Mouse (Mus musculus): ENCODE measurements around the gene Pdxdc1.

GRCm38 (mm10) chr16:13940847-13941395 lies 38.0 kb upstream of the Pdxdc1 start:
- TF ChIP-seq GATA1 (IDR thresholded peaks at IDR 0.05; ENCODE audit: borderline replicate concordance, low read length) (no peak), CTCF (IDR thresholded peaks at IDR 0.05; ENCODE audit: low read depth, low read length) (no peak), GATA2 (IDR thresholded peaks at IDR 0.05; ENCODE audit: borderline replicate concordance, low read depth, low read length) (no peak)

All from G1E (cell line).